Mouse (Mus musculus): ENCODE measurements around the gene Lca5.

The Lca5 gene

DNA sequence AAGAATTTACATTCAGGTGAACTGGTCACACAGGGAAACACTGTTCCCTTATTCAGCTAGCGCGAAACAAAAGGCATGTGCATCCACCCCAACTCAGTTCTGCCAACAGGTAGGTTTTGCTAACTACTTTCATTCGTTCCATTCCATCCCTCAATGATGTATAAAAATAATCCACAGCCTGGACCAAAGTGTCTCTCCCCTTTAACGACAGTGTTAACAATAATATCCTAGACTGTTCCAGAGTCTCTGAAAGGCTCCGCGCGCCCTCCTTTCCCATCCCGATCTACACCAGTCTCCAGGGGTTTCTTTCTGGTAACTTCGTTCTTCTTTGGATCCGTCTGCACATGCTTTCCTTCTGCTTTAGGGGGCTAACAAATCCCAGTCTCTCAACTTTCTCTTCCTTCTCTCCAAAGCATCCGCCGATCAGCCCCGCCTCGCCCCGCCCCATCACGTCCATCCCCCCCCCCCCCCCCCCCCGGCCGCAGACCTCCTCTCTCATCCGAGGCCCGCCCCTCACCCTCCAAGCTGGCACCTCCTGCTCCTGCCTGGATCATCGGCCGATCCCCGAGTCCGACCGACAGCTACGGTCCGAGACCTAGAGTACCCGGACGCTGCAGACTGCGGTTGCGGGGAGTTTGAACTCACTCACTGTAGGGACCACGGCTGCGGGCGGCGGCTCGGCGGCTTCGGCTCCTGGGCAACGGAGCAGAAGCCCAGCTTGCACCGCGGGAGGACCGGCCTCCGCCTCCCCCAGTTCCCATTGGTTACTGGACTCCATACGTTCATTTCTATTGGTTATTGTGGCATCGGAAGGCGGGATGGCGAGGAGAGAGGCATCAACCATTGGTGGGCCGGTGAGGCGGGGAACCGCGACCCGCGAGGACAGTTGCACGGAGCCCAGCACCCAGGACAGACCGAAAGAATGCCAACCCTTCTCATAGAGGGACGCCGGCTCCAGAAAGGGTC is at the start of gene Lca5:
Gene Lca5 (minus strand): TSS at position 736 of the 966 bp plus-strand sequence.
- DNase-seq (ENCODE audit: low read depth): peak; percentile 88

DNA sequence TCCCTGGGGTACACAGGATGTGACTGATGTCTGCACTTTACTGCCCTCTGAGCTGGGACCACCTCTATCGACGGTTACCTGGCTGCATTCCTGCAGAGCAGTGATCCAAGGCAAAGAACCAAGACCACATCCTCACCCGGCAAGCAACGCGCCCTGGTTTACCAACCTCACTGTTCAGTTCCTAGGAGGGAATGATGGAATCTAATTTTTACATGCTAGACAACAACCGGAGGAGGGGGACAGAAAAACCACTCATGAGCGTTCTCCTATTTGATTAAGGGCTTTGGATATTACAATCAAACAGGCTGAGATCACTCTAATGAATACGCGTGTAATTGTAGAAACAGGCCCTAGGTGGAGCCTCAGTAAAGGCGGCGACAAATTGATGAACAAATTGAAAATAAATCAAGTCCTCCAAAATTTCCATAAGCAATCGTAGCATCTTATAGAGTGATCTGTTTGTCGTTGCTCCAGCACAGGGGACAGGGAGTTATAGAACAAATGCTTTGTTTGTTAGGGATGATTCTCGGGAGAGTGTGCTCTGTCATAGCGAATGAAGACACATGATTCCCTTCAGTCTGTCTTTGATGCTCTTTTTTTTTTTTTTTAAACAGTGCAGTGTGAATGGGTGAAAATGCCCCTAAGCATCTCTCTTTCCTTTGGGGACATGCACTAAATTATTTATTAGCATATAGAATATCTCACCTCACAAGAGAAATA is 47.7 kb upstream of the Lca5 start:
- DNase-seq (ENCODE audit: low read depth): no peak

DNA sequence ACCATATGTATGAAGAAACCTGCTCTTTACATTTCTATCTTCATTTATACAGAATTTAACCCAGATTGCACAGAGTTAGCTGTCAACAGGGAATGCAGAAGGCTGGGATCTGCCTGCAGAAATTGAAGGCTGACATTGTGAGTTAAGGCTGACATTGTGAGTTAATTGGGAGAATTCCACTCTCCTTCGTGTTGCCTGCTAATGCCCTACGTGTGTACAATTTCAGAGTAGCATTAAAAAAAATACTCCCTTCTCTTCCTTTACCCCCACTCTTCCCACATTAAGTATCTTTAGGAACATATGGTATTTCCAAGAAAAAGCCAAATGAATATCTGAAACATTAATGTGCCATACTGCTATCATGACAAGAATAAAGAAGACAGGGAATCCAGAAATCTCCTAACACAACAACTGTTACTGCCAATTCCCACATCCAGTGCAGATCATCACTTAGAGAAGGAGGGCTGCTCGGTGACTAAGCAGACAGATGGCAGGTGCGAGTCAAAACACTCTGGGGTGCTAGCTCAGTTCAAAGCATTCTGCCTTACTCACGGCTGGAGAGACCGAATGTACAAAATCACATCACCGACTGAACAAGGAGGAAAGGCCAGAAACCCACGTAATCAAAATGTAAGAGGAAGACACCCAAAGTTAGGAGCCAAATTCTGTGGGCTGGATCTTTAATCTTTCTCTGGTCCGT is 47.0 kb upstream of the Lca5 start:
- DNase-seq (ENCODE audit: low read depth): no peak

DNA sequence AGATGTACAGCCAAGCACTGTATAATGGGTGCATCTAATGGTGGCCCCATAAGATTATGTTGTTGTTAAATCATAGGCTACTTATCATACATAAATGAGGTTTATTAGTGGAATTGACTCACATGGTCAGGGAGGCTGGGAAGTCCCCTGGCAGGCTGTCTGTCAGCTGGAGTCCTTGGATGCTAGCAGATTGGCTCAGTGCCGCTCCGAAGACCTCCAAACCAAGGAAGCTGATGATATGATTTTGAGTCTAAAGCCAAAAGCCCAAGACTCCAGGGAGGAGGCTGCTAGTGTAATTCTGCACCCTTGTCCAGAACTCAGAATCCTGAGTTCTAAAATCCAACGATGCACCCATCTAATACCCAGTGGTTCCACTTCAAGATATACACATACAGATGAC is 45.0 kb upstream of the Lca5 start:
- DNase-seq (ENCODE audit: low read depth): no peak

DNA sequence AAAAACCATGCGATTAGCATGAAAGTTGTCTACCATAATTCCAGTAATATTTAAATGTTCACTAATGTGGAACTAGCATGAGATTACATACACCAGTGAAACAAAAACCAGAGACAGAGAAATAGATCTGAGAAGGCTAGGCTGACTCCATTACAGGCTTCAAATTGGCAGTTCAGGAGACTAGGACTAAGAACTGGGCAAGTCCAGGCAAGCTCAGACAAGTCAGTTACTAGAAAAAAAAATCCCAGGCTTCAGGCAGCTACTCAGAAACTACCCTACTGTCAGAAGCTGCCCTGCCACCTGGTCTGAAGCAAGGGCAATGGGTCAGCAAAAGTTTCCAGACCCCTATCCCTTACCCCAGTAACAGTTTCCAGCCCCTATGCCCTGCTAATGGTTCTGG is 44.4 kb upstream of the Lca5 start:
- DNase-seq (ENCODE audit: low read depth): no peak

DNA sequence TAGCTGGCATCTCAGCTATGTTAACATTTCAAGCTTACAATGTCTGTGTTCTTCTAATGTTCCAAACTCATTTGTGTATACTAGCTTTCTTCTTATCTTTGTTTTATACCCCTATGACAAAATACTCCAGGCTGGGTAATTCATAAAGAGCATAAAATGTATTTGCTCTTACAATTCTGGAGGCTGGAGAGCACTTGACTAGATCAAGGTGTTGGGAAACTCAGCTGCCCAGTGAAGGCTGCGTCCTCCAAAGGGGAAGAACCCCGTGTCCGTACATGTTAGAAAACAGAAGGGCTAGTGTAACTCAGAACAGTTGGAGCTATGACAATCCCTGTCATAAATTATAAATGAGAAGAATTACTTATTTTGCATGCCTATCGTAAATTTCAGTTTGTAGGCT is 42.5 kb upstream of the Lca5 start:
- no peak for DNase-seq (ENCODE audit: low read depth)

DNA sequence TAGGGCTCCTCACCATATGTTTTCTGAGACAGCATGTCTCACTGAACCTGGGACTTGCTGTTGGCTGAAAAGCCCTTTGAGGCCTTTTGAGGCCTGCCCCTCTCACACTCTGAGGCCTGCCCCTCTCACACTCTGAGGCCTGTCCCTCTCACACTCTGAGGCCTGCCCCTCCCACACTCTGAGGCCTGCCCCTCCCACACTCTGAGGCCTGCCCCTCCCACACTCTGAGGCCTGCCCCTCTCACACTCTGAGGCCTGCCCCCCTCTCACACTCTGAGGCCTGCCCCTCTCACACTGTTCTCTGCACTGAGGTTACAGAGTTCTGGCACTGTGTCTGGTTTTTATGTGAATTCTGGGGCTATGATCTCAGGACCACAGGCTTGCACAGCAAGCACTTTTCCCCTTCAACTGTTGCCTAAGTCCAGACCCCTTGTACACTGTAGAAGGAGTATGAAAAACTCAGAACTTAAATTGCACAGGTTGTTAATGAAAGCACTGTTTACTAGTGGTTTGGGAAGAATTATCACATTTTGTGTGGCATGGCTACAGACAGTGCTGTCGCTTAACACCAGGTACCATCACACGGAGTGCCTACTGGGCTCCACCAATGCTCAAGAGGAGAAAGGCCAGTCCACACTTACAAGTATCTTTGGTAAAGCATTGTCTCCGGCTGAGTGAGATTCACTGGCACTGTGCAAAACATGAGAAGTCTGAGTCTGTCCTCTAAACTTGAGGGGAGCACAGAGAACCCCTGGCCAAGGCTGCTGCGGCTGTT is 41.4 kb upstream of the Lca5 start:
- no peak for DNase-seq (ENCODE audit: low read depth)

DNA sequence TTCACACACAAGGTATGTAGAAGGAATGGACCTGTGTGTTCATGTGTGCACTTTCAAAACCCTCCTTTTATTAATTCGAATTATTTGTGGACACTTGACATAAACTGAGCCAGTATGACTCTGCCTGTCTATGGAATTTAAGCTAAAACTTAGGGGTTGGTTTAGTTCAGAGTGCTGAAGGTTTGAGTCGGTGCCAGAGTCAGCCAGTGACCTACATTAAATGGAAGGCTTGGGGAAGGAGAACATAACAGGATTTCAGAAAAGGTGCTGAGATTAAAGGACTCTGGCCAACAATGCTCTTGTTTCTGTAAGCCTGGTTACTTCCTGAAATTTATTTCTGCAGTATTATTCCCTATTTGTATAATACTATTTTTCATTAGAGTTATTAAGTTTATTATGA is 28.9 kb upstream of the Lca5 start:
- DNase-seq (ENCODE audit: low read depth): no peak

DNA sequence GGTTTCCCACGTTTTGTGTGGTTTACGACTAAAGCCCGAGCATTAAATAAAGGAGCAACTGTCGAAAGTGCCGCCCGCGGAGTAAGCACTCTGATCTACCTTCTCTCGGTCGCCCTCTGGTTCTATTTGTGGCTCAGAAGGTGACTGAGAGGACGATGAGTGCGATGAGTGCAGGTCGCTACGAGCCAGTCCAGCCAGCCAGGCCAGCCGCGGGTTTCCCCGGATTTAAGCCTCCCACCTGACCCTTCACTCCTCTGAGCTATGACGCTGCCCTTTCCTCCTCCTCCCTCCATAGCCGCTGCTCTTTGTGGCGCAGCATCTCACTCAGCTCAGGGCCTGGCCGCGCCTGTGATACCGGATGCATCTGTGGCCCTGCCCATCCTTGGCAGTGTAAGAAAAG is 6.8 kb upstream of the Lca5 start:
- DNase-seq (ENCODE audit: low read depth): no peak

DNA sequence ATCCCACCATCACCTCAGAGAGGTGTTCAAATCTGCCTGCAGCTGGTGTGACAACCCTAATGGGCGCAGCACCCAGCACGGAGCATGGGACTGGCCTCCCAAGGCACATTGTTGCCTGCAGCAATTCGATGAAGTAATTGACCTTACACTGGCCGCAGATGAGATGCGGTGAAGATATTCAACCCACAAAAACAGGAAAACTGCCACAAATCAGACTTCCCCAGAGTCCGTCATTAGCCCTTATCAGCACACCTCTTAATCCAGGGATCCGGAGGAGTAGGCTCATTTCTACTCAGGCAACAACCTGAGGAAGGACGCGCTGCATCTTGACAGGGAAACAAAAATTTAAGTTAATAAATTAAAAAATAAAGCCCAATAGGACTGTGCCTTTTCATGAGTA is 6.2 kb upstream of the Lca5 start:
- DNase-seq (ENCODE audit: low read depth): no peak

DNA sequence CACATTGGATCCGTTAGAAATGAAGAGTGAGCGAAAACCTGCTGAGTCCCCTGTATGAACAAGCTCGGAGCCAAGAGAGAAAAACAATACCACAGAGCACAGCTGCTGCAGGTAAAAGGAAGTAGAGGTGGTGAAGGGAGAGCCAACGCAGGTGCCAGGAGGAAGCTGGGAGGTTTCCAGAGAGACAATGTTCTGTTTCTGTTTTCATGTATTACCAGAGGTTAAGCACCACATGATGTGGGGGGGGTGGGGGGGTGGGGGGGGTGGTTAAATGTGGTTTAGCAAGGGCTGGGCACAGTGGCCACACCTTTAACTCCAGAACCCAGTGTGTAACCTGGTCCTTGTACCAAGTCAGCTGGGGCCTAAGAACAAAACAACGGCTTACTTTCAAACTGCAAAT is 3.3 kb downstream of the Lca5 start:
- no peak for DNase-seq (ENCODE audit: low read depth)

DNA sequence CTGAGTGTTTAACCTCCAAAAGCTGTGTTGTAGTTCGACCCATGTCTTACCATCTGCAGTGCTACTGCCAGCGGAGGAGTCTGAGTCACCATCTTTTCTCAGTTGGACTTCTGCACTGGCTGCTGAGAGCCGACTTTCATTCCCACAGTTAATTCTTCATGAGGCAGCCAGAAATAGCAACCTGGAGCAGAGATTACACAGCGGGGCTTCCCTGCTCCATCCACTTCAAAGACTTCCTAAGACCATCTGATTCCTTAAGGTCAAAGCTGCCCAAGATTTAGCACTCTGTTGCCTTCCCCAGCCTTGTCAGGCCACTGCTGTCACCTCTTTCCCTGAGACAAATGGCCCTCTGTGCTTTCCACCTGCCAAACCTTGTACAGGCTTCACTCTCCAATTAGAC is 6.4 kb downstream of the Lca5 start:
- no peak for DNase-seq (ENCODE audit: low read depth)

DNA sequence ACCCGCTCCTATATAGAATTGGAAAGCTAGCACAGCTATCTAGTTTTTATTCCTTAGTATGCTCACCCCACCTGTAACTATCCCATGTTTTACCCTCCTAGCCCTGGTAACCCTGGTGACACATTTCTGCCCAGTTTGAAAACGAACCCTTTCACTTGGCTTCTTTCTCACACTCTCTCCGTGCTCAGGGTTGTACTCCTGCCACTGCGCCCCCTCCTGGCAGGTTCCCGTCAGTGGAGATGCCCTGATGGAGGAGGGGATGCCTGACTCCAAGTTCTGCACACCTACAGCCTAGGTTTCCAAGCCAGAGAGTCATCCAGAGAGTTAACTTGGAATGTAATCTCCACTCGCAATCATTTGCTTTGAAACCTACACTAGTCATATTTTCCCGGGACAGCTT is 7.3 kb downstream of the Lca5 start:
- no peak for DNase-seq (ENCODE audit: low read depth)

DNA sequence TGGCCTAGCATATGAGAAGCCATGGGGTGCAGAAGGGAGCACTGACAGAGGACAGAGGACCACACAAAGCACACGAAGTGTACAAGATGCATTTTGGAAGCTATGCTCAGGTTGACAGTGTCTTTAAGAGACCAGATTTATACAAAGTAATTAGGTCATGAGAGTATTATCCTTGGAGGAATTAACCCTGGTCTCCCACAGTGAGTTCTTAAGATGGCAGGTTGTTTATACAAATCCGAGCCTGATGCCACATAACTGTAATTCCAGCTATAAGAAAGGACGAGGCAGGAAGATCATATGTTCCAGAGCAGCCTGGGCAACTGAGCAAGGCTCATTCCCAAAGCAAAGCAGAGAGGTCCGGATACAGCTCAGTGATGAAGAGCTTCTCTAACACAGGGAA is 13.0 kb downstream of the Lca5 start:
- no peak for DNase-seq (ENCODE audit: low read depth)

DNA sequence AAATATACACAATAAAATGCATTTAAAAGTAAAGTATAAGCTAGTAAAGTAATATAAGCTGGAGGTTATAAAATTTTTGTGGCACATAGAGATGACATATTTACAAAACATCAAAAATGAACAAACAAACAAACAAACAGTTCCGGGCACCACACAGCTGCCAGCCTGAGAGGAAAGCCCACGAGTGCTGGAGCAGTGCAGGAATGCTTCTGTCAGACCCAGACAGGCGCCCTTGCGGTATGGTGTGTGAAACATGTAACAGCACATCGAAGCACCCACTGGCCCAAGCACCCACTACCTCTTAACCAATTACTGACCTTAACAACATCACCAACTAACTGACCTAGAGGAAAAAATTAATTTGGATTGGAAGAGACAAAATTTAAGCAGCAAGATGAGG is 22.0 kb downstream of the Lca5 start:
- no peak for DNase-seq (ENCODE audit: low read depth)

DNA sequence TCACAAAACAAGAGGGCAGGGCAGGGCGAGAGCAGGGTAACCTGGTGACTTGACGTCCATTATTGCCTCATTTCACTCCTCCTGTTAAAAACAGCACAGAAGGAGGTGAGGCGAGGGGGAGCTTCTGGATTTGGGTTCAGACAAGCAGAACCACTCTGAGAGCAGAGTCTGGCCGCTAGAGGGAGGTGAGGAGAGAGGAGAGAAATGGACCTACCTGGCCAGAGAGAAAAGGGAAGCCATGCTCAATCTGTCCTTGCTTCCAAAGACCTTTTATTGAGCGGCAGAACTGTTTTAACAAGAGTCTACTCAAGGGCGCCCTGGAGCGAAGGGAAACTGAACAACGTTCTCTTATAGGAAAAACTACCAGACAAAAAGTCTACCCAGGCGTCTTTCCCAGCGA is 27.9 kb downstream of the Lca5 start:
- no peak for DNase-seq (ENCODE audit: low read depth)

DNA sequence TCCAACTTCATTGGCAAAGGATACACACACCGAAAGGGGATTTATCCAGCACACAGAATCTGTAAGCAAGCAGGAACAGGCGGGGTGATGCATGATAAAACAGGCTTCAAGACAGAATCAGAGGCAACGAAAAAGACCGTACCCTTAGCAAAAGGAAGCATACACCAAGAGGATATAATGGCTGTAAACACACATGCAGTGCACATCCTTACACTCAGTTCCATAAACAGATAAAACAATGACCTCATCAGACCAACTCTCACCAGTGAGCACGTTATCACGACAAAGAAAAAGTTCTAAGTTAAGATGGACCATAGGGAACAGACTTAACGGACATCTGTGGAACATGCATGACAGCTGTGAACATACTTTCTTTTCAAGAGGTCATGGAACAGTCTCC is 35.8 kb downstream of the Lca5 start:
- DNase-seq (ENCODE audit: low read depth): no peak

DNA sequence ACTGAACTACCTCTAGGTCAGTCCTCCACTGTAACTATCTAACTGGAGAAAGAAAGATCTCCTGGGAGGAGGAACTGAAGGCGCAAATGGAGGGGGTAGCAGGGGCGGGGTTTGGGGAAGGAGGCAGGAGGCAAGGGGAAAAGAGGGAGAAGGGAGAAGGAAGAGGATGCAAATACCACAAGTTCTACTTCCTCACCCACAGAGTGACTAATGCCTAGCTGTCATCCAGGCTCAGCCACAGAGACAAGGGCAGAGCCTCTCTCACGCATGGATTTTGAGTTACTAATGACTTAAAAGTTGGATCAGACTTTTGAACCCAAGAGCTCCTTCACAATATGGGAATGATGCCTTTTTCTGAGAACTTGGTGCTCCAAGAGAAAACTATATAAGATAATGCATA is 40.1 kb downstream of the Lca5 start:
- no peak for DNase-seq (ENCODE audit: low read depth)

DNA sequence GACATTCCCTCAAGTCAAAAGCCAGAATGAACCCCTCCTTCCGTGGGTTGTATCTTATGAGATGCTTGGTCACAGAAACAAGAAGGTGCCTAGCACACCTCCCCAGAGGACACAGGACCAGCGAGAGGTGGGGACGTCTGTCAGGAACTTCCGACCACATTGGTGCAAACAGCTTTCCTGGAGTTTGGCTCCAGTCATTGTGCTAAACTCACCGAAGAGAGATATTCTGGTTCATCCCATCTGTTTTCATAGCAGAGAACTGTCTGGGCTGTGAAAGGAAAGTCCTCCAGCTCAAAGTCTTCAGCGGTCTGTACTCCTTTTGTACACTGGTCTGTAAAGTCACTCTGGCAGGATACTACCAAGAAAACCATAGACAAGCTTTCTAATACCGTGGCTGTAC is 41.5 kb downstream of the Lca5 start:
- DNase-seq (ENCODE audit: low read depth): no peak

DNA sequence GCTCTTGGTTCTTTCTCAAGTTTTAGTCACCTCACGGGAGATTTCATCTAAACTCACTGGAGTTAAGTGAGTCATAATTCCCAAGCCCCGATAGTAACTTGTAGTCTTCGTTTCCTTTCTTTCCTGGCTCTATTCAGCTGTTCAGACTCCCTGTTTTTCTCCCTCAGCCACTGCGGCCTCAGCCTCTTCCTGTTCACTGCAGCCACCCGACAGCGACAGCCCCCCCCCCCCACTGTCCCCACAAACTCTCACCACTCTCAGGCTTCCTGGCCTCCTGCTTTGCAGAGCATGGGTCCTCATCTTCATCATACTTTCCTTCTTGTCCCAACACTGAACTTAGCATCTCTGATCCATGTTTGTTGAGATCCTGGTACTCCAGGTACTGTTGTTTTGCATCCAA is 42.7 kb downstream of the Lca5 start:
- DNase-seq (ENCODE audit: low read depth): no peak

DNA sequence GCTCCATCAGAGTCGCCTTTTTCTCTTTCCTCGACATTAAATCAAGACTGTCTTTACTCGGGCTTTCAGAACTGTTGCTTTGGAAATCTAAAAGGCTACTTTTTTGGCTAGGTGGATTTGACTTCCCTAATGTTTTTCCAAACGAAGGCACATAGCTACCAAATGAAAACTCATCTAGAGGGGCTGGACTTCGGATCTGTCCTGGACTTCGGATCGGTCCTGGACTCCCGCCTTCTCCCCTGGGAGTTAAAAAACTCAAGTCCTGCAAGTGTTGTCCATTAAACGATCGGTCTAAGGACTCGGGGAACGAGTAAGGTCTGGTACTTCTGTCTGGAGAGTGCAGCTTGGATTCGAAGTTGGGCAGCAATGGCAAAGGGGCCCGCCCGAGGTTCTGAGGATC is 45.5 kb downstream of the Lca5 start:
- DNase-seq (ENCODE audit: low read depth): no peak

DNA sequence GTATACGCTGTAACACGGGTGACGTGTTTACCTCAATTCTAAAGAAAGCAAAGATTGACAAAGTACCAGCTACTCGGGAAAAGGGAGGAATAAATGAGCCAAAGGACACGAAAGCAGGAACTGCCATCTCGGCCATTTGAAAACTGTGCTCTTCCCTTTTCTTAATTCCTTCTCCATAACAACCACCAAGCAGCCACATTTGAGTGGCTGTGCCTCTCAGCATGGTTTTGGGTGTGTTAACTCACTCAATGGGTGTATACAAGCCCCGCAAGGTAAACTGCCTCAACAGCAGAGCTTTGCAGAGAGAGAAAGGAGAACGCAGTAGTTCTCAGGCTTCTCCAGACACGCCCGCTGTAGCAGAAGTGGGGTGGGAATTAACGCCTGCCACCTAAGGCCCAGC is 48.9 kb downstream of the Lca5 start:
- DNase-seq (ENCODE audit: low read depth): no peak

Data from c-Kit-positive CD71-negative TER-119-negative erythroid progenitor cells, embryonic 14.5 days (primary cell).